Mouse (Mus musculus): ENCODE results near the gene Rnf220. TPM values are rescaled to one million over a fixed set of nuclear protein-coding genes. Genes with fewer than 3 reads are reported as not detected.

Rnf220 gene
- polyA plus RNA-seq, 1 experiment from 2014 or later, result 92.3 TPM

DNA sequence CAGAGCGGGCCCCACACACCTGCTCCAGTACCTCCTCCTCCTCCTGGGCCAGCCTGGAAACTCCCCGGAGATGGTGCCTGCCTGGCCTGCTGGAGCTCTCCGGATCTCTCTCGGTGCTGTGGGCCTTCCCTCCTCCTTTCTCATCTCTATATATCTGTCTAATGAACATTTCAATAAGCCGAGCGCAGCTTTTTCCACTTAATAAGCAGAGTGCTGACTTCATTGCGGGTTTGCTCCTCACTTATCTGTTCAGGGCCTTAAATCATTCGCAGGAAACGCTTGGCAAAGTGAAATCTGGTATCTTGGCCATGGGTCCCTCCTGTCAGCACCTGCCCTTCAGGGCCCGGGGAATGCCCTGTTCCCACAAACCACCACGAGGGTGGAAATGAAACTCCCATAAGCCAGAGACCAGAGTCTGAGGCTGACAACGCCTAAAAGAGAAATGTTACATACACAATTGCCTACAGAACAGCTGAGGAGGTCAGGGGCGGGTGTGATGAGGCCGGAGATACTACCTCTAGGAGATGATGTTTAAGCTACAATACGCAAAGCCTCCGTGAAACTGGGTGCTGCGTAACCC is 137.0 kb downstream of the Rnf220 start:
- 86% methylated on average over 17 of the region's 17 CpGs for WGBS
- peaks cover 9% of the 10 kb centered on the region; the same call in 1 of the 2 replicates for H3K4me1 ChIP-seq (replicated peaks; ENCODE audit: control insufficient read depth, insufficient read depth, low read length)

DNA sequence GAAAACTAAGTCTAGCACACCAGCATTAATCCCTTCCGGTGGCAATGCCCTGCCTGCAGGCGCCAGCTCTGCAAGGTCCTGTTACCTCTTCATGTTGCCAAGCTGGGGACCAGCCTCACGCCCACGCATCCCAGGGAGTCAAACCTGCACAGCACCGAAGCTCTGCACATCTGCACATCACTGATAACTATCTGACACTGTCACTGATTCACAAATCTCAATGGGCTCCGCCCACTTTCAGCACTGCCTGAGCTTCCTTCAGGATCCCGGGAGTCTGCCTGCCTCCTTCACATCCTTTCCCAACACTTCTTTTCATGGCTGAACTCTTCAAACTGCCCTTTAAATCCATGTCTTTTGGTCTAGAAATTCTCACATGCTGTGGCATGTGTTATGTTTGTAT is 138.9 kb downstream of the Rnf220 start:
- no peaks in the 10 kb centered on the region for H3K36me3 ChIP-seq (ENCODE audit: control insufficient read depth, insufficient read depth, low read length)
- H3K27me3 ChIP-seq (ENCODE audit: control insufficient read depth, insufficient read depth, low read length), result peaks cover under 1% of the 10 kb centered on the region; the same call in 1 of the 2 replicates
- no peak overlapping the region for H3K4me3 ChIP-seq (ENCODE audit: low read depth, low read length)
- no peak overlapping the region for H3K27ac ChIP-seq (ENCODE audit: low read depth, low read length)
- ATAC-seq (replicated peaks; ENCODE audit: low FRiP score), result no peak
- no peak overlapping the region for H3K4me2 ChIP-seq (ENCODE audit: low read depth, low read length, severe bottlenecking)
- WGBS, result 73% methylated on average over 7 of the region's 7 CpGs
- no peaks in the 10 kb centered on the region for H3K9me3 ChIP-seq (ENCODE audit: control insufficient read depth, low read length)
- no peak for DNase-seq (ENCODE audit: low spot score)
- H3K4me1 ChIP-seq (replicated peaks; ENCODE audit: control insufficient read depth, insufficient read depth, low read length), result peaks cover 9% of the 10 kb centered on the region; the same call in 1 of the 2 replicates
- H3K9ac ChIP-seq (ENCODE audit: low read length), result no peak overlapping the region

More for the DNA sequence above, 137.0 kb downstream of the Rnf220 start:
- ATAC-seq (replicated peaks; ENCODE audit: low FRiP score), result no peak
- no peaks in the 10 kb centered on the region for H3K36me3 ChIP-seq (ENCODE audit: control insufficient read depth, insufficient read depth, low read length)
- H3K4me3 ChIP-seq (ENCODE audit: low read depth, low read length), result no peak overlapping the region
- H3K9ac ChIP-seq (ENCODE audit: low read length), result no peak overlapping the region
- H3K27ac ChIP-seq (ENCODE audit: low read depth, low read length), result no peak overlapping the region
- DNase-seq (ENCODE audit: low spot score), result no peak
- peaks cover 5% of the 10 kb centered on the region for H3K27me3 ChIP-seq (ENCODE audit: control insufficient read depth, insufficient read depth, low read length)
- H3K4me2 ChIP-seq (ENCODE audit: low read depth, low read length, severe bottlenecking), result no peak overlapping the region
- H3K9me3 ChIP-seq (ENCODE audit: control insufficient read depth, low read length), result no peaks in the 10 kb centered on the region

GRCm38 (mm10) chr4:117357104-117357503 is 139.7 kb downstream of the Rnf220 start:
- H3K4me1 ChIP-seq (replicated peaks; ENCODE audit: control insufficient read depth, insufficient read depth, low read length), result peaks cover 9% of the 10 kb centered on the region; the same call in 1 of the 2 replicates
- DNase-seq (ENCODE audit: low spot score), result no peak
- H3K4me2 ChIP-seq (ENCODE audit: low read depth, low read length, severe bottlenecking), result no peak overlapping the region
- no peak overlapping the region for H3K4me3 ChIP-seq (ENCODE audit: low read depth, low read length)
- no peaks in the 10 kb centered on the region for H3K36me3 ChIP-seq (ENCODE audit: control insufficient read depth, insufficient read depth, low read length)
- no peak for ATAC-seq (replicated peaks; ENCODE audit: low FRiP score)
- WGBS, result 74% methylated on average over 5 of the region's 5 CpGs
- no peak overlapping the region for H3K9ac ChIP-seq (ENCODE audit: low read length)
- no peak overlapping the region for H3K27ac ChIP-seq (ENCODE audit: low read depth, low read length)
- no peaks in the 10 kb centered on the region; the same call in 1 of the 2 replicates for H3K27me3 ChIP-seq (ENCODE audit: control insufficient read depth, insufficient read depth, low read length)
- H3K9me3 ChIP-seq (ENCODE audit: control insufficient read depth, low read length), result no peaks in the 10 kb centered on the region

GRCm38 (mm10) chr4:117356223-117356622 is 140.6 kb downstream of the Rnf220 start:
- peaks cover 6% of the 10 kb centered on the region; the same call in 1 of the 2 replicates for H3K4me1 ChIP-seq (replicated peaks; ENCODE audit: control insufficient read depth, insufficient read depth, low read length)
- WGBS, result 76% methylated on average over 2 of the region's 2 CpGs
- no peaks in the 10 kb centered on the region for H3K9me3 ChIP-seq (ENCODE audit: control insufficient read depth, low read length)
- H3K4me3 ChIP-seq (ENCODE audit: low read depth, low read length), result no peak overlapping the region
- H3K4me2 ChIP-seq (ENCODE audit: low read depth, low read length, severe bottlenecking), result no peak overlapping the region
- H3K27me3 ChIP-seq (ENCODE audit: control insufficient read depth, insufficient read depth, low read length), result no peaks in the 10 kb centered on the region; the same call in 1 of the 2 replicates
- H3K27ac ChIP-seq (ENCODE audit: low read depth, low read length), result no peak overlapping the region
- no peak overlapping the region for H3K9ac ChIP-seq (ENCODE audit: low read length)
- ATAC-seq (replicated peaks; ENCODE audit: low FRiP score), result no peak
- no peak for DNase-seq (ENCODE audit: low spot score)
- no peaks in the 10 kb centered on the region for H3K36me3 ChIP-seq (ENCODE audit: control insufficient read depth, insufficient read depth, low read length)

DNA sequence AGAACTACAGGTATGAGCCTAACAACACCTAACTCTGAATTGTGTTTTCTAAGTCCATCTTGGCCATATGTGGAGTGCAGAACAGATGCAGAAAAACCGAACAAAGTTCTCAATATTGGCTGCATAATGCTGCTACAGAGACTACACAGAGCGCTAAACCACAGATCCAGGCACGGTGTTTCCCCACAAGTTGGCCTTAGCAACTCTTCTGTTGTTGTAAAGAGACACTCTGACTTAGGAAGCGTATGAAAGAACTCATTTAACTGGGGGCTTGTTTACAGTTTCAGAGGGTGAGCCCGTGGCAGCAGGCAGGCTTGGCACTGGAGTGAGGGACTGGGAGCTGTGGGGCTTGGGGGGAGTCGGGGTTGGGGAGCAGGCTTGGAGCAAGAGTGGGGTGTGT is 142.2 kb downstream of the Rnf220 start:
- no peaks in the 10 kb centered on the region for H3K4me1 ChIP-seq (replicated peaks; ENCODE audit: control insufficient read depth, insufficient read depth, low read length)
- no peak overlapping the region for H3K4me3 ChIP-seq (ENCODE audit: low read depth, low read length)
- no peak overlapping the region for H3K27ac ChIP-seq (ENCODE audit: low read depth, low read length)
- H3K9ac ChIP-seq (ENCODE audit: low read length), result no peak overlapping the region
- DNase-seq (ENCODE audit: low spot score) (no peak), ATAC-seq (replicated peaks; ENCODE audit: low FRiP score) (no peak)
- WGBS, result 76% methylated on average over 6 of the region's 6 CpGs
- no peaks in the 10 kb centered on the region for H3K27me3 ChIP-seq (ENCODE audit: control insufficient read depth, insufficient read depth, low read length)
- no peaks in the 10 kb centered on the region for H3K9me3 ChIP-seq (ENCODE audit: control insufficient read depth, low read length)
- no peak overlapping the region for H3K4me2 ChIP-seq (ENCODE audit: low read depth, low read length, severe bottlenecking)
- H3K36me3 ChIP-seq (ENCODE audit: control insufficient read depth, insufficient read depth, low read length), result no peaks in the 10 kb centered on the region

GRCm38 (mm10) chr4:117352957-117353356 is 143.9 kb downstream of the Rnf220 start:
- ATAC-seq (replicated peaks; ENCODE audit: low FRiP score), result no peak
- H3K9me3 ChIP-seq (ENCODE audit: control insufficient read depth, low read length), result no peaks in the 10 kb centered on the region
- H3K4me2 ChIP-seq (ENCODE audit: low read depth, low read length, severe bottlenecking), result no peak overlapping the region
- no peaks in the 10 kb centered on the region for H3K36me3 ChIP-seq (ENCODE audit: control insufficient read depth, insufficient read depth, low read length)
- H3K4me1 ChIP-seq (replicated peaks; ENCODE audit: control insufficient read depth, insufficient read depth, low read length), result no peaks in the 10 kb centered on the region
- no peak overlapping the region for H3K9ac ChIP-seq (ENCODE audit: low read length)
- no peak for DNase-seq (ENCODE audit: low spot score)
- H3K27ac ChIP-seq (ENCODE audit: low read depth, low read length), result no peak overlapping the region
- WGBS, result 75% methylated on average over 9 of the region's 9 CpGs
- H3K4me3 ChIP-seq (ENCODE audit: low read depth, low read length), result no peak overlapping the region
- no peaks in the 10 kb centered on the region; the same call in 1 of the 2 replicates for H3K27me3 ChIP-seq (ENCODE audit: control insufficient read depth, insufficient read depth, low read length)

- DNase-seq (ENCODE audit: low spot score) (no peak), ATAC-seq (replicated peaks; ENCODE audit: low FRiP score) (no peak)
- Histone ChIP-seq H3K27me3 (ENCODE audit: control insufficient read depth, insufficient read depth, low read length) (no peaks in the 10 kb centered on the region; the same call in none of the 2 replicates), H3K36me3 (ENCODE audit: control insufficient read depth, insufficient read depth, low read length) (no peaks in the 10 kb centered on the region), H3K9ac (ENCODE audit: low read length) (no peak overlapping the region), H3K4me3 (ENCODE audit: low read depth, low read length) (no peak overlapping the region), H3K27ac (ENCODE audit: low read depth, low read length) (no peak overlapping the region), H3K4me1 (replicated peaks; ENCODE audit: control insufficient read depth, insufficient read depth, low read length) (no peaks in the 10 kb centered on the region), H3K9me3 (ENCODE audit: control insufficient read depth, low read length) (no peaks in the 10 kb centered on the region), H3K4me2 (ENCODE audit: low read depth, low read length, severe bottlenecking) (no peak overlapping the region)
- 79% methylated on average over 5 of the region's 5 CpGs for WGBS
These were observed 144.8 kb downstream of the Rnf220 start for GRCm38 (mm10) chr4:117352071-117352470.

DNA sequence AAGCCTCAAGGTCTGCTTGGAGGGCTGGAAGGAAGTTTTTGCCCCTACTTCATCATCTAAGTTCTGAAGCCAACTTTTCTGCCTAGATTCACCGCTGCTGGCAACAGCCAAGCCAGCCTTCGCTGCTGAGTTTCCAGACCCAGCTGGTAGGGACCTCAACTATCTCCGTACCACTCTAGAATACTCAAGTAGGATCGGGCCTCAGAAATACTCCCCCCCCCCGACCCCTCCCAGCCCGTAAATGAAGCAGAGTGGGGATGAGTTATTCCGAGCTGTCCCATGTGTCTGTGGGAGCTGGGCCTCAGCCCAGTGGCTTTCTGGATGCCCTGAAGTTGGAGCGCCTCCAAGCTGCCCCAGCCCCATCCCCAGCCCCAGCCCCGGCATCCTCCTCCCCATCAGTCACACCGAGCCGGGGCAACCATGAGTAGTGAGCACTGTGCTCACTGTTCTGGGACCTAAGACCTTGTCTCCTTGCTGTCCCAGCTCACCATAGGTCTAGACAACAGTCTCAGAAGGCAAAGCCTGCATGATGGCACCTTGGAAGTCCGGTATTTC is 146.6 kb downstream of the Rnf220 start:
- Histone ChIP-seq H3K27ac (ENCODE audit: low read depth, low read length) (no peak overlapping the region), H3K36me3 (ENCODE audit: control insufficient read depth, insufficient read depth, low read length) (no peaks in the 10 kb centered on the region), H3K27me3 (ENCODE audit: control insufficient read depth, insufficient read depth, low read length) (no peaks in the 10 kb centered on the region; the same call in none of the 2 replicates), H3K4me2 (ENCODE audit: low read depth, low read length, severe bottlenecking) (no peak overlapping the region), H3K4me3 (ENCODE audit: low read depth, low read length) (no peak overlapping the region), H3K4me1 (replicated peaks; ENCODE audit: control insufficient read depth, insufficient read depth, low read length) (no peaks in the 10 kb centered on the region), H3K9ac (ENCODE audit: low read length) (no peak overlapping the region), H3K9me3 (ENCODE audit: control insufficient read depth, low read length) (no peaks in the 10 kb centered on the region)
- DNase-seq (ENCODE audit: low spot score) (no peak), ATAC-seq (replicated peaks; ENCODE audit: low FRiP score) (no peak)
- 81% methylated on average over 12 of the region's 12 CpGs for WGBS

GRCm38 (mm10) chr4:117349327-117349726 is 147.5 kb downstream of the Rnf220 start:
- no peak overlapping the region for H3K9ac ChIP-seq (ENCODE audit: low read length)
- 28% methylated on average over 2 of the region's 2 CpGs for WGBS
- H3K4me2 ChIP-seq (ENCODE audit: low read depth, low read length, severe bottlenecking), result no peak overlapping the region
- no peaks in the 10 kb centered on the region for H3K9me3 ChIP-seq (ENCODE audit: control insufficient read depth, low read length)
- no peaks in the 10 kb centered on the region for H3K36me3 ChIP-seq (ENCODE audit: control insufficient read depth, insufficient read depth, low read length)
- no peak overlapping the region for H3K27ac ChIP-seq (ENCODE audit: low read depth, low read length)
- ATAC-seq (replicated peaks; ENCODE audit: low FRiP score) (no peak), DNase-seq (ENCODE audit: low spot score) (no peak)
- H3K4me1 ChIP-seq (replicated peaks; ENCODE audit: control insufficient read depth, insufficient read depth, low read length), result no peaks in the 10 kb centered on the region
- H3K4me3 ChIP-seq (ENCODE audit: low read depth, low read length), result no peak overlapping the region
- no peaks in the 10 kb centered on the region; the same call in none of the 2 replicates for H3K27me3 ChIP-seq (ENCODE audit: control insufficient read depth, insufficient read depth, low read length)
